Mouse (Mus musculus) stomach, postnatal 0 days (tissue): ENCODE measurements at regions not wholly inside any gene's neighbourhood (a gene's known extent, or its start where the extent isn't known, plus 50 kb on each side); places are given as distances from the start of the nearest gene placed in this dataset.
"Not testable (repeated sequence)": the region's sequence is repeated elsewhere in the genome, so short reads cannot be mapped to it uniquely, and the experiment has no call there.

Experiments used
- ATAC-seq: fragments of 200-750 bp; cut with Nextera tagmentation; 2 replicates; pipeline ENCODE4 v1.8.0; 2017; ENCODE audit not compliant: low FRiP score, low TSS enrichment
- DNase-seq: peaks from one replicate; pipeline ENCODE4 v3.0.0-alpha.2; 2016; ENCODE audit warnings: low spot score
- H3K27ac ChIP-seq: fragments of 300-500 bp; sonication (generic); replicated peaks from 2 replicates; pipeline ENCODE4 v1.5.1; 2014; ENCODE audit warnings: mild to moderate bottlenecking, control low read depth
- H3K27me3 ChIP-seq: fragments of 300-500 bp; sonication (generic); 2 replicates; pipeline ENCODE4 v1.6.1; 2014; ENCODE audit warnings: low read length; ENCODE audit not compliant: control insufficient read depth, insufficient read depth
- H3K36me3 ChIP-seq: fragments of 300-500 bp; sonication (generic); 2 replicates; pipeline ENCODE4 v1.6.1; 2014; ENCODE audit warnings: low read length, mixed read lengths; ENCODE audit not compliant: control insufficient read depth, insufficient read depth
- H3K4me1 ChIP-seq: fragments of 300-500 bp; sonication (generic); replicated peaks from 2 replicates; pipeline ENCODE4 v1.6.1; 2014; ENCODE audit warnings: antibody characterized with exemption; ENCODE audit not compliant: control insufficient read depth, insufficient read depth
- H3K4me2 ChIP-seq: fragments of 300-500 bp; sonication (generic); replicated peaks from 2 replicates; pipeline ENCODE4 v1.6.1; 2014; ENCODE audit warnings: low read depth, mild to moderate bottlenecking, control low read depth, moderate library complexity
- H3K4me3 ChIP-seq: fragments of 300-500 bp; sonication (generic); 2 replicates; pipeline ENCODE4 v1.5.1; 2014; ENCODE audit warnings: low read depth, low read length, control low read depth
- H3K9ac ChIP-seq: fragments of 300-500 bp; sonication (generic); 2 replicates; pipeline ENCODE4 v1.6.1; 2014; ENCODE audit warnings: mild to moderate bottlenecking, low read length, control low read depth, mixed read lengths
- H3K9me3 ChIP-seq: fragments of 300-500 bp; sonication (generic); 2 replicates; pipeline ENCODE4 v1.6.1; 2016; ENCODE audit warnings: low read length; ENCODE audit not compliant: control insufficient read depth
- CTCF ChIP-seq: IDR thresholded peaks from 2 replicates; pipeline ENCODE4 v1.5.1; 2016; ENCODE audit warnings: antibody characterized with exemption, low read depth, mild to moderate bottlenecking, moderate library complexity
- EP300 ChIP-seq: optimal IDR thresholded peaks from 2 replicates; pipeline ENCODE3; 2016; ENCODE audit warnings: antibody characterized with exemption
- WGBS: fragments of 180-500 bp; shearing (Covaris S2); extraction: QIAGEN DNeasy Blood & Tissue Kit; methylation state at CpG from one replicate; pipeline ENCODE4 v1.1.7; 2014; 5-methylcytosine and 5-hydroxymethylcytosine counted together

- no peak overlapping the region for H3K27ac ChIP-seq
- H3K4me2 ChIP-seq = no peak overlapping the region
- 70% methylated on average over 3 of the region's 3 CpGs for WGBS
- no peaks in the 10 kb centered on the region for H3K9me3 ChIP-seq
- TF ChIP-seq EP300 = no peak
- no peak for TF ChIP-seq CTCF
- no peaks in the 10 kb centered on the region for H3K27me3 ChIP-seq
- no peak overlapping the region for H3K4me3 ChIP-seq
- no peak overlapping the region for H3K9ac ChIP-seq
- DNase-seq = no peak
- H3K4me1 ChIP-seq = no peaks in the 10 kb centered on the region
- H3K36me3 ChIP-seq = no peaks in the 10 kb centered on the region
- ATAC-seq = no peak
These were observed 114.3 kb upstream of the Pou1f1 start for GRCm38 (mm10) chr16:65405824-65406556.

GRCm38 (mm10) chr16:65432046-65432445, 88.3 kb upstream of the Pou1f1 start:
- whole genome bisulfite sequencing = 49% methylated on average over 9 of the region's 9 CpGs
- not testable (repeated sequence) for DNase-seq, H3K4me2 ChIP-seq

GRCm38 (mm10) chr16:65436076-65436475, 84.2 kb upstream of the Pou1f1 start:
- ATAC-seq (no peak), DNase-seq (no peak)
- H3K9me3 ChIP-seq = no peaks in the 10 kb centered on the region
- no peak overlapping the region for H3K27ac ChIP-seq
- H3K27me3 ChIP-seq = no peaks in the 10 kb centered on the region
- no peak overlapping the region for H3K9ac ChIP-seq
- H3K4me1 ChIP-seq = no peaks in the 10 kb centered on the region
- H3K36me3 ChIP-seq = no peaks in the 10 kb centered on the region
- TF ChIP-seq EP300 = no peak
- TF ChIP-seq CTCF = no peak
- 77% methylated on average over 2 of the region's 2 CpGs for WGBS
- no peak overlapping the region for H3K4me3 ChIP-seq
- no peak overlapping the region for H3K4me2 ChIP-seq

More at GRCm38 (mm10) chr16:65432046-65432445, 88.3 kb upstream of the Pou1f1 start:
- not testable (repeated sequence) for H3K9me3 ChIP-seq, H3K27me3 ChIP-seq, ATAC-seq, H3K27ac ChIP-seq, H3K36me3 ChIP-seq, H3K4me1 ChIP-seq, H3K9ac ChIP-seq, H3K4me3 ChIP-seq

GRCm38 (mm10) chr16:65441954-65442353, 78.4 kb upstream of the Pou1f1 start:
- H3K27me3 ChIP-seq = no peaks in the 10 kb centered on the region
- H3K36me3 ChIP-seq = no peaks in the 10 kb centered on the region
- no peak overlapping the region for H3K4me3 ChIP-seq
- no peak overlapping the region for H3K27ac ChIP-seq
- no peaks in the 10 kb centered on the region for H3K4me1 ChIP-seq
- H3K4me2 ChIP-seq = no peak overlapping the region
- TF ChIP-seq CTCF (no peak), EP300 (no peak)
- ATAC-seq (no peak), DNase-seq (no peak)
- no peaks in the 10 kb centered on the region for H3K9me3 ChIP-seq
- H3K9ac ChIP-seq = no peak overlapping the region
- WGBS = 50% methylated on average over 4 of the region's 4 CpGs

DNA sequence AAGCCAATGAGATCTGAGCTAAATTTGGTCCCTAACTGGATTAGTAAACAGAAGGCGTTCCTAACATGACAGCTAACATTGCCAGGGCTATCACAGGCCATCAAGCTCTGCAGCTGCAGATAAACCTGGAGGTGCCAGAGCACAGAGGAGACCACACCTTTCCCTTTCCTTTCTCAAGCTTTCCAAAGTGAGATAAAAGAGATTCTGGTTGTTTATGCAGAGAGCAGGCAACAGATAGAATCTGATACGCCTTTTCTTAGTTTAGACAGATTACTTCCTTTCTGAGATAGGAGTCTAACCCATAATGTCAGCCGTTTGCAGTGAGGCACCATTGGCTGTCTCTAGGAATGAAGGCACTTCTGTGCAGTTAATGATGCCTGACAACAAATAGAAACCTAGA, 71.5 kb upstream of the Pou1f1 start:
- no peaks in the 10 kb centered on the region for H3K27me3 ChIP-seq
- no peaks in the 10 kb centered on the region for H3K9me3 ChIP-seq
- H3K27ac ChIP-seq = no peak overlapping the region
- DNase-seq (no peak), ATAC-seq (no peak)
- no peak overlapping the region for H3K9ac ChIP-seq
- H3K4me2 ChIP-seq = no peak overlapping the region
- 32% methylated on average over 3 of the region's 3 CpGs for WGBS
- H3K4me1 ChIP-seq = no peaks in the 10 kb centered on the region
- no peak overlapping the region for H3K4me3 ChIP-seq
- TF ChIP-seq CTCF (no peak), EP300 (no peak)
- no peaks in the 10 kb centered on the region for H3K36me3 ChIP-seq

- Histone ChIP-seq H3K4me3 (no peak overlapping the region), H3K36me3 (no peaks in the 10 kb centered on the region), H3K27ac (no peak overlapping the region), H3K4me1 (no peaks in the 10 kb centered on the region), H3K9ac (no peak overlapping the region), H3K4me2 (no peak overlapping the region), H3K27me3 (no peaks in the 10 kb centered on the region), H3K9me3 (no peaks in the 10 kb centered on the region)
- DNase-seq (no peak), ATAC-seq (no peak)
- TF ChIP-seq CTCF = no peak
- 60% methylated on average over 5 of the region's 5 CpGs for WGBS
These were observed 69.6 kb upstream of the Pou1f1 start for GRCm38 (mm10) chr16:65450706-65451105.
